Mouse (Mus musculus): ENCODE data around the gene Upf2. TPM values are rescaled to one million over a fixed set of nuclear protein-coding genes. Genes with fewer than 3 reads are reported as not detected.
A peak's percentile ranks its signal among the peaks of the same experiment; 100 is the strongest.

Gene Upf2
- polyA plus RNA-seq, 1 experiment, result 22.4 TPM

- Histone ChIP-seq H3K4me1 (ENCODE audit: control insufficient read depth, insufficient read depth, low read length) (peaks cover 9% of the 10 kb centered on the region), H3K27ac (ENCODE audit: insufficient read depth, low read depth, low read length) (no peak overlapping the region), H3K4me3 (ENCODE audit: insufficient read depth, low read length) (peak overlapping the region; percentile 52)
- TF ChIP-seq CTCF (IDR thresholded peaks at IDR 0.05; ENCODE audit: low read depth, low read length), result no peak
Observed at GRCm38 (mm10) chr2:6100027-6100749, 148.9 kb downstream of the Upf2 start.

GRCm38 (mm10) chr2:6100755-6101154 is 149.5 kb downstream of the Upf2 start:
- Histone ChIP-seq H3K4me3 (ENCODE audit: insufficient read depth, low read length) (peak overlapping the region; percentile 52), H3K4me1 (ENCODE audit: control insufficient read depth, insufficient read depth, low read length) (peaks cover 9% of the 10 kb centered on the region), H3K27ac (ENCODE audit: insufficient read depth, low read depth, low read length) (no peak overlapping the region)
- TF ChIP-seq CTCF (IDR thresholded peaks at IDR 0.05; ENCODE audit: low read depth, low read length), result no peak
- TF ChIP-seq POLR2A (IDR thresholded peaks at IDR 0.05; ENCODE audit: borderline replicate concordance, low read depth, low read length), result no peak

GRCm38 (mm10) chr2:6105437-6105836 is 154.2 kb downstream of the Upf2 start:
- no peaks in the 10 kb centered on the region for H3K4me1 ChIP-seq (ENCODE audit: control insufficient read depth, insufficient read depth, low read length)
- no peak for TF ChIP-seq POLR2A (IDR thresholded peaks at IDR 0.05; ENCODE audit: borderline replicate concordance, low read depth, low read length)
- no peak for TF ChIP-seq CTCF (IDR thresholded peaks at IDR 0.05; ENCODE audit: low read depth, low read length)
- H3K27ac ChIP-seq (ENCODE audit: insufficient read depth, low read depth, low read length), result no peak overlapping the region
- H3K4me3 ChIP-seq (ENCODE audit: insufficient read depth, low read length), result no peak overlapping the region

Other genes with a start within 250 kb of the Upf2 start
- gene Camk1d, start 237.0 kb upstream of the Upf2 start, polyA plus RNA-seq (2012; ENCODE audit: insufficient read depth, insufficient read length, missing spikeins), result 56.2 and 62.0 TPM in 2 replicates
- gene Nudt5, start 106.5 kb upstream of the Upf2 start, polyA plus RNA-seq (2012; ENCODE audit: insufficient read depth, insufficient read length, missing spikeins), result 22.9 and 23.1 TPM in 2 replicates
- 102 and 103 TPM in 2 replicates for gene Cdc123, start 106.3 kb upstream of the Upf2 start, polyA plus RNA-seq (2012; ENCODE audit: insufficient read depth, insufficient read length, missing spikeins)
- gene Gm13199, start 88.5 kb upstream of the Upf2 start, polyA plus RNA-seq (2012; ENCODE audit: insufficient read depth, insufficient read length, missing spikeins), result 1.2 and 2.2 TPM in 2 replicates
- gene Sec61a2, start 56.0 kb upstream of the Upf2 start, polyA plus RNA-seq (2012; ENCODE audit: insufficient read depth, insufficient read length, missing spikeins), result 20.8 and 24.5 TPM in 2 replicates
- gene Dhtkd1, start 8.7 kb upstream of the Upf2 start, polyA plus RNA-seq (2012; ENCODE audit: insufficient read depth, insufficient read length, missing spikeins), result 0.23 and 1.3 TPM in 2 replicates
- gene Proser2, start 178.7 kb downstream of the Upf2 start, polyA plus RNA-seq (2012; ENCODE audit: insufficient read depth, insufficient read length, missing spikeins), result not detected in 2 replicates

All from bone marrow macrophage, adult 2 months (primary cell).